Mouse (Mus musculus) hematopoietic stem cell, adult 5-6 weeks (primary cell): Measurements from ENCODE around the gene Sh3tc1. TPM values are rescaled to one million over a fixed set of nuclear protein-coding genes. Genes with fewer than 3 reads are reported as not detected.

Source experiments
- ATAC-seq, 2 experiments: fragments of 125-278 bp in 1 of 2; replicated peaks in 1 of 2; 2 replicates each; pipeline ENCODE4 v1.8.0; 2016 to 2017; ENCODE audit warnings: inconsistent platforms in 2 of 2, mild to moderate bottlenecking in 2 of 2, moderate number of reproducible peaks in 2 of 2, low read depth in 1 of 2, moderate TSS enrichment in 1 of 2; ENCODE audit not compliant: low FRiP score in 2 of 2, poor library complexity in 2 of 2, severe bottlenecking in 2 of 2, insufficient read depth in 1 of 2, low TSS enrichment in 1 of 2
- total RNA-seq: library from RNA; stranded (forward); fragments of 172-1452, 232-1000 nt; gene quantifications from 2 replicates; pipeline ENCODE4 v1.2.3, GENCODE M21; 2017

Gene Sh3tc1
- total RNA-seq, 1 experiment from 2014 or later: 1.9 TPM

GRCm38 (mm10) chr5:35710481-35710880 lies 29.3 kb downstream of the Sh3tc1 start:
- ATAC-seq: no peak

- ATAC-seq: no peak
These were observed 34.4 kb downstream of the Sh3tc1 start for GRCm38 (mm10) chr5:35705411-35705810.

GRCm38 (mm10) chr5:35703814-35704213 lies 36.0 kb downstream of the Sh3tc1 start:
- no peak for ATAC-seq

- ATAC-seq: no peak
These were observed 36.6 kb downstream of the Sh3tc1 start for GRCm38 (mm10) chr5:35703183-35703582.

GRCm38 (mm10) chr5:35702582-35703140 lies 37.1 kb downstream of the Sh3tc1 start:
- no peak for ATAC-seq

- peak; percentile 23 to 50; a peak in 2 of 4 replicates for ATAC-seq
These were observed 38.7 kb downstream of the Sh3tc1 start for GRCm38 (mm10) chr5:35701042-35701441.

GRCm38 (mm10) chr5:35695815-35696214 lies 44.0 kb downstream of the Sh3tc1 start:
- no peak for ATAC-seq

- ATAC-seq: no peak
These were observed 46.1 kb downstream of the Sh3tc1 start for GRCm38 (mm10) chr5:35693638-35694037.

GRCm38 (mm10) chr5:35691246-35691645 lies 48.5 kb downstream of the Sh3tc1 start:
- no peak for ATAC-seq

GRCm38 (mm10) chr5:35690485-35691165 lies 49.2 kb downstream of the Sh3tc1 start:
- ATAC-seq: no peak

- ATAC-seq: no peak
These were observed 50.4 kb downstream of the Sh3tc1 start for GRCm38 (mm10) chr5:35689374-35689773.

GRCm38 (mm10) chr5:35688851-35689250 lies 50.9 kb downstream of the Sh3tc1 start:
- no peak for ATAC-seq

GRCm38 (mm10) chr5:35687098-35687497 lies 52.7 kb downstream of the Sh3tc1 start:
- peak; percentile 84 to 91 for ATAC-seq

GRCm38 (mm10) chr5:35686336-35686735 lies 53.5 kb downstream of the Sh3tc1 start:
- no peak for ATAC-seq

GRCm38 (mm10) chr5:35685079-35685478 lies 54.7 kb downstream of the Sh3tc1 start:
- no peak for ATAC-seq

- ATAC-seq: 0 out of 4 replicates have a peak, but pooled peaks have one; percentile 12 to 35
These were observed 58.8 kb downstream of the Sh3tc1 start for GRCm38 (mm10) chr5:35680958-35681357.

GRCm38 (mm10) chr5:35679256-35680155 lies 60.3 kb downstream of the Sh3tc1 start, which contains the start of gene Htra3:
Gene Htra3 (minus strand): TSS chr5:35679782.
- ATAC-seq: no peak

- ATAC-seq: no peak
These were observed 62.8 kb downstream of the Sh3tc1 start for GRCm38 (mm10) chr5:35676964-35677363.
